Mouse (Mus musculus) CD4-positive, CD25-positive, alpha-beta regulatory T cell (primary cell): Measurements from ENCODE around the gene Cryge. TPM values are rescaled to one million over a fixed set of nuclear protein-coding genes. Genes with fewer than 3 reads are reported as not detected.

ENCODE experiments used
- polyA plus RNA-seq: library from polyadenylated mRNA; unstranded; fragments of 100-300 nt; shearing (Covaris generic); gene quantifications from one replicate; pipeline ENCODE4 v1.2.1, GENCODE M21; 2017

The Cryge gene
- polyA plus RNA-seq: not detected

GRCm38 (mm10) chr1:65050952-65051351, at the start of gene Cryge:
TSS of gene Cryge (minus strand) at chr1:65051149.

GRCm38 (mm10) chr1:65082188-65082587, 31.2 kb upstream of the Cryge start, which contains the start of gene Crygb:
TSS of gene Crygb (minus strand) at chr1:65082288.

GRCm38 (mm10) chr1:65073589-65073988, 22.6 kb upstream of the Cryge start, which contains the start of gene Crygc:
TSS of gene Crygc (minus strand) at chr1:65073689.

GRCm38 (mm10) chr1:65063352-65063751, 12.4 kb upstream of the Cryge start, which contains the start of gene Crygd:
TSS of gene Crygd (minus strand) at chr1:65063452.

GRCm38 (mm10) chr1:65032641-65033040, 18.3 kb downstream of the Cryge start, which contains the start of gene Akr1cl:
TSS of gene Akr1cl (minus strand) at chr1:65032759.

Other genes starting within 250 kb of the Cryge start
- 4.8 TPM for gene Plekhm3, start 94.3 kb downstream of the Cryge start, polyA plus RNA-seq
- gene Akr1cl, start 18.4 kb downstream of the Cryge start, polyA plus RNA-seq: 0.29 TPM
- not detected for gene Crygd, start 12.3 kb upstream of the Cryge start, polyA plus RNA-seq
- gene Crygc, start 22.5 kb upstream of the Cryge start, polyA plus RNA-seq: not detected
- gene Crygb, start 31.1 kb upstream of the Cryge start, polyA plus RNA-seq: not detected
- not detected for gene Cryga, start 52.2 kb upstream of the Cryge start, polyA plus RNA-seq
- not detected for gene Gm28845, start 68.4 kb upstream of the Cryge start, polyA plus RNA-seq
- not detected for gene D630023F18Rik, start 72.1 kb upstream of the Cryge start, polyA plus RNA-seq
- 13.1 TPM for gene Idh1, start 135.4 kb upstream of the Cryge start, polyA plus RNA-seq
- gene Pikfyve, start 135.5 kb upstream of the Cryge start, polyA plus RNA-seq: 24.2 TPM
- not detected for gene Pth2r, start 230.9 kb upstream of the Cryge start, polyA plus RNA-seq